Mouse (Mus musculus): Measurements from ENCODE around the gene Cldn12.

Gene Cldn12

DNA sequence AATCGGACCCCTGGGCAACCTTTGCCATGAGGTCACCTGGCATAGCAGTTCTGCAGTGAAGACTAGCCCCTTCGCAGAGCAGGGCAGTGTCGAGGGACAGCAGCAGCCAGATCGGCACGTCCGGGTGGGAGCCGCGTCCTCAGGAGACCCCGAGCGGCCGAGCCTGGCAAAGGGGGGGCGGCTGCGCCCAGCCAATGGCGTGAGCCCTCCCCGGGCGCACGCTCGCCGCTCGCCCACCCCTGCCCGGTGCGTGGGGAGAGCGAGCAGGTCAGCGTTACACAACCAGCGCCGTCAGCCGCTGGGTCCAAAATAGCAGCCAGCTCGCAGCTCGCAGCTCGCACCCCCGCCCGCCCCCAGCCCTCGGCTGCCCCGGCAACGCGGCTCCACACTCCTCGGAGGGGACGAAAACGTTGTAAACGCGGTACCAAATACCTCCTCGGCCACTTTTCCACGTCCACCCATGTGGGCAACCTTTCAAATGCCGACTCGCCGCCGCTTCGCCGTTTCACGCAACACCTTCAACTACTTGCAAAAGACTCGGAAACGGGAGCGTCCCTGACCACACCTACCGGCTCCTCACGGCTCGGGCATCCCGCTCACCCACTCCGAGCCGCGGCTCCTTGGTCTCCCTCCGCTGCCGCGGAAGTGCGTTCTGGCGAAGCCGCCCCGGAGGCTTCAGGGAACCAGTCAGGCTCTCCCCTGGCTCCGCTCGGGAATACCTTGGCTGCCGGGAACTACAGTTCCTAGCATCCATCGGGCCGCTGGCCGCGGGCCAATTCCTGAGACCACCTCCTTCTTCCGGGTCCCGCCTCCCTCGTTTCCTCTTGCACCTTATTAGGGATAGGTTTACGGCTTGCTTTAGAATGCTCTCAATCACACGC, at the start of gene Cldn12:
Cldn12 (minus strand) TSS at position 763 of the 881 bp plus-strand sequence.
- peak; percentile 54 to 57 for DNase-seq

DNA sequence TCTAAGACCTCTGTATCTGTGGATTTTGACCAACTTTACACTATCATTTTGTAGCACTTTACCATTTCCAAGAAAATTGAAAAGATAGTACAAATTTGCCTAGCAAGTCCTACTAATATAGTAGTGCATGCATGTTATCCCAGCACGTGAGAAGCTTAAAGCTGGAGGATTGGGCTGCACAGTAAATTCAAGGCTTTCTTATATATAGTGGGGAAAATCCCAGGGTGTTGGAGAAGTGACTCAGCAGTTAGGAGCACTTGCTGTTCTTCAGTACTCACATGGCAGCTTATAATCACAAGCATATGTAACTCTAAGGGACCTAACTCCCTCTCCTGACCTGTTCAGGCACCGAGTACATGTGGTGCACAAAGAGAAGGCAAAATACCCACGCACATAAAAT, 47.7 kb upstream of the Cldn12 start:
- DNase-seq, result no peak

- no peak for DNase-seq
These were observed 46.4 kb upstream of the Cldn12 start for GRCm38 (mm10) chr5:5561041-5561706.

DNA sequence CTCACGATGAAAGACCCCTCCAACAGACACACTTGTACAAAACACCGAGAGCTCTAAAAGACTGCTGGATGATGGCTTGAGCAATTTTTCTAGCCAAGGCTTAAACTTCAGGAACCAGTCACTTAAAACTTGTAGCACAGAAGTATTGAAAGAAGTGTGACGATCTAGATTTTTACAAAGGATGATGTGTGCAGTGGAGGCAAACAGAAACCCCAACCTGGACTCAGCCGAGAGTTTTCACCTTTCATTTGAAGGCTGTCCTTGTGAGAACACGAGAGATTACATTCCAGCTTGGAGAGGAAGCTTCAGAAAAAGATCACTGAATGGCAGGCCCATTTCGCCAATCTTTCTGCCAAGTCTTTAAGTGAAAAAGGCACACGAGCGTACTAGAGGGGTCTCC, 45.0 kb upstream of the Cldn12 start:
- no peak for DNase-seq

- peak; percentile 88 for DNase-seq
These were observed 44.5 kb upstream of the Cldn12 start, which contains the start of gene Gtpbp10 for GRCm38 (mm10) chr5:5559079-5559740. TSS of gene Gtpbp10 (minus strand) at chr5:5559538.

GRCm38 (mm10) chr5:5551110-5551509, 36.4 kb upstream of the Cldn12 start:
- no peak for DNase-seq

GRCm38 (mm10) chr5:5540385-5540784, 25.6 kb upstream of the Cldn12 start:
- DNase-seq, result no peak

GRCm38 (mm10) chr5:5539771-5540170, 25.0 kb upstream of the Cldn12 start:
- no peak for DNase-seq

DNA sequence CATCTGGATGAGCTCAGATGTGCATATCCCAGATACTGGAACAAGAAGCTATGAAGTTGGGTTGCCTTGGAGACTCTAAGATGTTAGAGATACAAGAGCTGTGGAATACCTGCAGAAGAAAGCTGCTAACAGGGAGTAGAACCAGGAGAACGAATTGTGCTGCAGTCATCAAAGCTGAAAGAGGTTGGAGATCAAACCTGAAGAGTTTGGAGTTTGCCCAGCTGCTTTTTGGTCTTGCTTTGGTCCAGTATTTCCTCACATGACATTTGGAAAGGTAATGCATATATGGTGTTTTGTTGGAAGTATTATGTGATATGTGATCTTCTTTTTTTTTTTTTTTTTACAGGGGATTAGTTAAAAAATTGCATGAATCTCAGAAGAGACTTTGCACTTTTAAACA, 21.4 kb upstream of the Cldn12 start:
- DNase-seq, result no peak

- no peak for DNase-seq
These were observed 19.1 kb upstream of the Cldn12 start for GRCm38 (mm10) chr5:5533656-5534420.

- DNase-seq, result no peak
These were observed 653 bp upstream of the Cldn12 start for GRCm38 (mm10) chr5:5515411-5515810.

DNA sequence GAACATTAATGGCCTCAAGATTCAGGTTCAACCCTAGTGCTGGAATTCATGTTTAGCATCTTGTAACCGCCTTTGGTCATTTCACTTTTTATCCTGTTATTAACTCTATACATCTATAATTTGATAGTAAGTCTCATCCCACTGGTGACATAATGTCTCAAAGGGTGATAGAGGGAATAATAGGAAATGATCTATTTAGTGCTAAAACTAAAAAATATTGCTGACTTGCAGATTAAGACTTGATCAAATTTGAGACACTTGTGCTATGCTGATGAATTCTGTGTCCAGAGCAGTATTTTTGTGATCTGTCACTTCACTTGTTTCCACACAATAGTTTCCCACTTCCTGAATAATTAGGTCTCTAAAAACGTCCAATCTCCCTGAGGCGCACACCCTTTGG, 3.4 kb downstream of the Cldn12 start:
- DNase-seq, result no peak

DNA sequence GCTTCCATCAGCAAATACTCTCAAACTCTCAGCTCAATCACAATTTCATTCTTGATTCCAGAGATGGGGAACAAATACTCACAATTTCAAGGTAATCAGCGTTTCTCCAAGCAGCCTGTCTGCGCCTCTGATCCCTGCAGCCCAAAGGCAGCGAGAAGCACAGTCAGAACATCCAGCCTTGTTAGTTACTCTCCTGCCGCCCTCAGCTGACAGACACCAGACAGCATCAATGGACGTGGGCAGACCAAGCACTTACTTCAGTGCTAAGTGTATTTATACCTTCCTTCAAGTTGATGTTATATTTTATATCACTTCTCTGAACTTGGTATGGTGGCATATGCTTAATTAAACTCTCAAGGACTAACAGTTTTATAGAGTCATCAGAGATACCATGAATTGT, 3.8 kb downstream of the Cldn12 start:
- no peak for DNase-seq

DNA sequence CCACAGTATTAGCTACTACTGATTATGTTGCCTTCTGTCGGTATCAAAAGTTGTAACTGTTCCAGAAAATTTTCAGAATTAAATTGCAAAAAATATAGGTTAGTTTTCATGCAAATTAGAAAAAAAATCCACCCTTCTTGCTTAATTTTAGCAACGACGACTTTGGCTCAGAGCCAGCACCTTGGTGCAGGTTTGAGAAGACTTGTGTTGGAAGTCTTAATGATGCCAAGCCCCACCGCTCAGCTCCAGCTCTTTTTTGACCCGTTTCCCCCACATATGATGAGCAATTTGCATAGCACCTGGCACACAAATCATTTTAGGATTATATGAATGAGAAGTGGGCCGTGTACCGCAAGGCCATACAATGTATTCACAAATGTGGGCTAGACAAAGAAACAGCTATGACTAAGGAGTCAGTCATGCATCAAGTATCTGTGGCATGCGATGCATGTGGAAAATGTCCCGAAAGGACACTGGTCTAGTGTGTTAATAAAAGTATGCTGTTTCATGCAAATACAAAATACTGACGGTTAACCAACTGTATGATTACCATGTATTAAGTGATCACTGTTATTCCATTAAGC, 4.4 kb downstream of the Cldn12 start:
- DNase-seq, result no peak

DNA sequence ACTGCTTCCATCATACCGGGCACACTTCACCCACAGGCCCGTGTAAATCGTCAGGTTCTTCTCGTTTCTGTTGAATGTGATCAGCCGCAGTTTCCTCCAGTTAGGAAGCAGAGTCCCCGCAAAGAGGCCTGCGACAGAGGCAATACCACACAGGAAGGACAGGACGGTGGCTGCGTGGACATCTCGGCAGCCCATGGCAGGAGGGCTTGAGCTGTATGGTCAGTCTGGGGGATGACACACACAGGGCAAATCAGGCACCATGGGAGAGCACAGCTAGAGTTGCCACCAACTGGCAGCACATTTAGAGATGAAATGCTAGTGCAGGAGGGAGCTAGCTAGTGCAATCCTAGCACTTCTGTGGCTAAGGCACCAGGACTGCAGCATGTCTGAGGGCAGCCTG, 6.5 kb downstream of the Cldn12 start:
- DNase-seq, result no peak

- peak; percentile 11 to 19 for DNase-seq
These were observed 7.0 kb downstream of the Cldn12 start for GRCm38 (mm10) chr5:5507701-5508225.

GRCm38 (mm10) chr5:5504456-5504855, 10.3 kb downstream of the Cldn12 start:
- no peak for DNase-seq

GRCm38 (mm10) chr5:5503381-5503780, 11.4 kb downstream of the Cldn12 start:
- no peak for DNase-seq

- no peak for DNase-seq
These were observed 13.2 kb downstream of the Cldn12 start for GRCm38 (mm10) chr5:5501583-5501982.

- no peak for DNase-seq
These were observed 18.4 kb downstream of the Cldn12 start for GRCm38 (mm10) chr5:5496393-5496792.

- DNase-seq, result no peak
These were observed 19.7 kb downstream of the Cldn12 start for GRCm38 (mm10) chr5:5495042-5495441.

Measured in thymus, postnatal 36 days (tissue).